Mouse (Mus musculus) heart, embryonic 11.5 days (tissue): ENCODE results near the gene Wdr5b. TPM values are rescaled to one million over a fixed set of nuclear protein-coding genes. Genes with fewer than 3 reads are reported as not detected.

Source experiments
- ATAC-seq: fragments of 200-750 bp; cut with Nextera tagmentation; replicated peaks from 2 replicates; pipeline ENCODE4 v1.8.0; 2017; ENCODE audit warnings: moderate library complexity; ENCODE audit not compliant: insufficient number of reproducible peaks, low FRiP score, low TSS enrichment
- H3K27ac ChIP-seq: fragments of 300-500 bp; sonication (generic); 2 replicates; pipeline ENCODE4 v1.5.1; 2014; ENCODE audit warnings: mild to moderate bottlenecking, low read depth, low read length
- H3K27me3 ChIP-seq: fragments of 300-500 bp; sonication (generic); 2 replicates; pipeline ENCODE4 v1.6.1; 2014; ENCODE audit warnings: mild to moderate bottlenecking, low read length, mixed read lengths; ENCODE audit not compliant: control insufficient read depth, insufficient read depth
- H3K36me3 ChIP-seq: fragments of 300-500 bp; sonication (generic); 2 replicates; pipeline ENCODE4 v1.6.1; 2014; ENCODE audit warnings: mild to moderate bottlenecking, low read length, moderate library complexity, mixed read lengths; ENCODE audit not compliant: control insufficient read depth, insufficient read depth
- H3K4me1 ChIP-seq: fragments of 300-500 bp; sonication (generic); 2 replicates; pipeline ENCODE4 v1.6.1; 2014; ENCODE audit warnings: low read length; ENCODE audit not compliant: control insufficient read depth, insufficient read depth
- H3K4me2 ChIP-seq: fragments of 300-500 bp; sonication (generic); 2 replicates; pipeline ENCODE4 v1.6.1; 2014; ENCODE audit warnings: mild to moderate bottlenecking, moderate library complexity
- H3K4me3 ChIP-seq: fragments of 300-500 bp; sonication (generic); 2 replicates; pipeline ENCODE4 v1.5.1; 2014; ENCODE audit warnings: low read depth, low read length
- H3K9ac ChIP-seq: fragments of 300-500 bp; sonication (generic); 2 replicates; pipeline ENCODE4 v1.6.1; 2014; ENCODE audit warnings: mild to moderate bottlenecking, low read depth, low read length, moderate library complexity
- H3K9me3 ChIP-seq: fragments of 300-500 bp; sonication (generic); replicated peaks from 2 replicates; pipeline ENCODE4 v1.6.1; 2016; ENCODE audit warnings: low read length; ENCODE audit not compliant: control insufficient read depth
- WGBS: fragments of 180-500 bp; shearing (Covaris S2); extraction: QIAGEN DNeasy Blood & Tissue Kit; methylation state at CpG from one replicate; pipeline ENCODE4 v1.1.7; 2014; ENCODE audit not compliant: insufficient replicate concordance; 5-methylcytosine and 5-hydroxymethylcytosine counted together
- polyA plus RNA-seq: library from polyadenylated mRNA; unstranded; fragments of >200 nt; fragmentation: Nextera tagmentation; extraction: Ambion mirVana; gene quantifications from 2 replicates; pipeline ENCODE4 v1.2.1, GENCODE M21; 2014

Gene Wdr5b
- polyA plus RNA-seq, 1 experiment from 2014 or later: 6.5 TPM

- no peaks in the 10 kb centered on the region for H3K27me3 ChIP-seq
- no peak overlapping the region for H3K27ac ChIP-seq
- 60% methylated on average over 10 of the region's 10 CpGs for WGBS
- no peak overlapping the region; the same call in 1 of the 2 replicates for H3K4me2 ChIP-seq
- H3K4me3 ChIP-seq: no peak overlapping the region
- H3K9me3 ChIP-seq: no peaks in the 10 kb centered on the region
- H3K36me3 ChIP-seq: peaks cover 26% of the 10 kb centered on the region
- ATAC-seq: no peak
- peaks cover 14% of the 10 kb centered on the region; the same call in 1 of the 2 replicates for H3K4me1 ChIP-seq
- no peak overlapping the region for H3K9ac ChIP-seq
These were observed 2.1 kb downstream of the Wdr5b start for GRCm38 (mm10) chr16:36043073-36043472.

GRCm38 (mm10) chr16:36043964-36044363 is 3.0 kb downstream of the Wdr5b start:
- H3K4me1 ChIP-seq: peaks cover 14% of the 10 kb centered on the region; the same call in 1 of the 2 replicates
- H3K27ac ChIP-seq: no peak overlapping the region
- H3K4me3 ChIP-seq: no peak overlapping the region
- H3K4me2 ChIP-seq: no peak overlapping the region
- peaks cover 33% of the 10 kb centered on the region for H3K36me3 ChIP-seq
- no peaks in the 10 kb centered on the region for H3K27me3 ChIP-seq
- 84% methylated on average over 4 of the region's 4 CpGs for WGBS
- H3K9ac ChIP-seq: no peak overlapping the region
- no peaks in the 10 kb centered on the region for H3K9me3 ChIP-seq
- no peak for ATAC-seq

GRCm38 (mm10) chr16:36047538-36047937 is 6.5 kb downstream of the Wdr5b start:
- H3K9me3 ChIP-seq: no peaks in the 10 kb centered on the region
- no peak overlapping the region for H3K9ac ChIP-seq
- H3K4me2 ChIP-seq: no peak overlapping the region
- ATAC-seq: no peak
- WGBS: 88% methylated on average over 4 of the region's 4 CpGs
- H3K4me3 ChIP-seq: no peak overlapping the region
- H3K27ac ChIP-seq: no peak overlapping the region
- H3K36me3 ChIP-seq: peaks cover 49% of the 10 kb centered on the region
- peaks cover 10% of the 10 kb centered on the region; the same call in 1 of the 2 replicates for H3K4me1 ChIP-seq
- H3K27me3 ChIP-seq: no peaks in the 10 kb centered on the region

GRCm38 (mm10) chr16:36051491-36051890 is 10.5 kb downstream of the Wdr5b start:
- no peak for ATAC-seq
- H3K36me3 ChIP-seq: peaks cover 39% of the 10 kb centered on the region
- no peak overlapping the region for H3K4me2 ChIP-seq
- WGBS: 88% methylated on average over 6 of the region's 6 CpGs
- no peak overlapping the region for H3K4me3 ChIP-seq
- no peaks in the 10 kb centered on the region for H3K9me3 ChIP-seq
- H3K4me1 ChIP-seq: peaks cover 14% of the 10 kb centered on the region
- no peak overlapping the region for H3K9ac ChIP-seq
- H3K27me3 ChIP-seq: no peaks in the 10 kb centered on the region
- H3K27ac ChIP-seq: no peak overlapping the region

- peak overlapping the region; percentile 16 for H3K27ac ChIP-seq
- H3K36me3 ChIP-seq: peaks cover 24% of the 10 kb centered on the region
- no peak overlapping the region for H3K4me2 ChIP-seq
- no peak overlapping the region for H3K4me3 ChIP-seq
- peak; percentile 36; the same call in 1 of the 2 replicates for ATAC-seq
- H3K9ac ChIP-seq: no peak overlapping the region
- no peaks in the 10 kb centered on the region for H3K27me3 ChIP-seq
- peaks cover 26% of the 10 kb centered on the region for H3K4me1 ChIP-seq
- 31% methylated on average over 6 of the region's 6 CpGs for WGBS
- no peaks in the 10 kb centered on the region for H3K9me3 ChIP-seq
These were observed 12.7 kb downstream of the Wdr5b start for GRCm38 (mm10) chr16:36053524-36054275.

- peaks cover 14% of the 10 kb centered on the region for H3K36me3 ChIP-seq
These were observed 13.9 kb downstream of the Wdr5b start for GRCm38 (mm10) chr16:36054920-36055319.

GRCm38 (mm10) chr16:36056416-36056815 is 15.4 kb downstream of the Wdr5b start:
- Histone ChIP-seq H3K36me3 (peaks cover 11% of the 10 kb centered on the region), H3K9ac (no peak overlapping the region), H3K9me3 (no peaks in the 10 kb centered on the region), H3K27me3 (no peaks in the 10 kb centered on the region), H3K4me3 (no peak overlapping the region), H3K4me1 (peaks cover 37% of the 10 kb centered on the region), H3K4me2 (no peak overlapping the region), H3K27ac (no peak overlapping the region)
- ATAC-seq: no peak
- WGBS: 85% methylated on average over 11 of the region's 11 CpGs

More at GRCm38 (mm10) chr16:36054920-36055319, 13.9 kb downstream of the Wdr5b start:
- no peak overlapping the region for H3K4me3 ChIP-seq
- H3K9ac ChIP-seq: no peak overlapping the region
- no peaks in the 10 kb centered on the region for H3K9me3 ChIP-seq
- H3K27ac ChIP-seq: no peak overlapping the region
- peaks cover 32% of the 10 kb centered on the region for H3K4me1 ChIP-seq
- H3K27me3 ChIP-seq: no peaks in the 10 kb centered on the region
- 90% methylated on average over 8 of the region's 8 CpGs for WGBS
- no peak for ATAC-seq
- no peak overlapping the region for H3K4me2 ChIP-seq

GRCm38 (mm10) chr16:36057933-36058475 is 17.0 kb downstream of the Wdr5b start:
- H3K27me3 ChIP-seq: no peaks in the 10 kb centered on the region
- no peak overlapping the region for H3K4me3 ChIP-seq
- no peaks in the 10 kb centered on the region for H3K9me3 ChIP-seq
- H3K4me1 ChIP-seq: peaks cover 35% of the 10 kb centered on the region
- no peak overlapping the region for H3K4me2 ChIP-seq
- H3K9ac ChIP-seq: no peak overlapping the region
- H3K27ac ChIP-seq: no peak overlapping the region
- no peak; the same call in 1 of the 2 replicates for ATAC-seq
- peaks cover 8% of the 10 kb centered on the region for H3K36me3 ChIP-seq
- WGBS: 50% methylated on average over 8 of the region's 8 CpGs
